Mouse (Mus musculus): ENCODE results near the gene Tuba1b.
A peak's percentile ranks its signal among the peaks of the same experiment; 100 is the strongest.
"Not testable (repeated sequence)": the region's sequence is repeated elsewhere in the genome, so short reads cannot be mapped to it uniquely, and the experiment has no call there.

The Tuba1b gene

GRCm38 (mm10) chr15:98924682-98925081, 9.7 kb downstream of the Tuba1b start:
- DNase-seq (ENCODE audit: low spot score): no peak

- DNase-seq (ENCODE audit: low spot score): no peak
Measured at GRCm38 (mm10) chr15:98923031-98923537, 11.3 kb downstream of the Tuba1b start.

- DNase-seq (ENCODE audit: low spot score): no peak
Measured at GRCm38 (mm10) chr15:98922581-98922980, 11.8 kb downstream of the Tuba1b start.

- DNase-seq (ENCODE audit: low spot score): no peak
Measured at GRCm38 (mm10) chr15:98921510-98921909, 12.9 kb downstream of the Tuba1b start.

- not testable (repeated sequence) for DNase-seq (ENCODE audit: low spot score)
Measured at GRCm38 (mm10) chr15:98918499-98918895, 15.9 kb downstream of the Tuba1b start.

GRCm38 (mm10) chr15:98917538-98918498, 16.5 kb downstream of the Tuba1b start, which contains the start of gene Lmbr1l:
Gene Lmbr1l, minus strand, starts transcription at chr15:98918231.
- peak; percentile 100 for DNase-seq (ENCODE audit: low spot score)

- no peak for DNase-seq (ENCODE audit: low spot score)
Measured at GRCm38 (mm10) chr15:98917091-98917490, 17.3 kb downstream of the Tuba1b start.

GRCm38 (mm10) chr15:98916016-98916415, 18.3 kb downstream of the Tuba1b start:
- no peak for DNase-seq (ENCODE audit: low spot score)

- no peak for DNase-seq (ENCODE audit: low spot score)
Measured at GRCm38 (mm10) chr15:98914903-98915302, 19.5 kb downstream of the Tuba1b start.

GRCm38 (mm10) chr15:98904692-98905091, 29.7 kb downstream of the Tuba1b start:
- DNase-seq (ENCODE audit: low spot score): no peak

- no peak for DNase-seq (ENCODE audit: low spot score)
Measured at GRCm38 (mm10) chr15:98902600-98902999, 31.8 kb downstream of the Tuba1b start.

- DNase-seq (ENCODE audit: low spot score): no peak
Measured at GRCm38 (mm10) chr15:98901530-98901929, 32.8 kb downstream of the Tuba1b start.

- peak; percentile 40 for DNase-seq (ENCODE audit: low spot score)
Measured at GRCm38 (mm10) chr15:98897928-98898800, 36.2 kb downstream of the Tuba1b start, which contains the start of gene Dhh. Gene Dhh, minus strand, starts transcription at chr15:98898540.

GRCm38 (mm10) chr15:98897495-98897894, 36.9 kb downstream of the Tuba1b start:
- peak; percentile 30 for DNase-seq (ENCODE audit: low spot score)

GRCm38 (mm10) chr15:98895635-98896589, 38.5 kb downstream of the Tuba1b start:
- peak; percentile 80 for DNase-seq (ENCODE audit: low spot score)

GRCm38 (mm10) chr15:98894746-98895634, 39.4 kb downstream of the Tuba1b start:
- no peak for DNase-seq (ENCODE audit: low spot score)

GRCm38 (mm10) chr15:98893940-98894745, 40.2 kb downstream of the Tuba1b start, which contains the start of gene Rhebl1:
Gene Rhebl1, minus strand, starts transcription at chr15:98894540.
- no peak for DNase-seq (ENCODE audit: low spot score)

- no peak for DNase-seq (ENCODE audit: low spot score)
Measured at GRCm38 (mm10) chr15:98893036-98893435, 41.3 kb downstream of the Tuba1b start.
